Mouse (Mus musculus): ENCODE data around the gene Ly6g6f.
"Not testable (repeated sequence)": the region's sequence is repeated elsewhere in the genome, so short reads cannot be mapped to it uniquely, and the experiment has no call there.

Gene Ly6g6f

GRCm38 (mm10) chr17:35085208-35085865, at the start of gene Ly6g6f:
Gene Ly6g6f, minus strand, starts transcription at chr17:35085610.
- DNase-seq (ENCODE audit: low read depth, low spot score): no peak

- DNase-seq (ENCODE audit: low read depth, low spot score): peak; percentile 94
These were observed 49.6 kb upstream of the Ly6g6f start, which contains the start of gene Bag6 for GRCm38 (mm10) chr17:35134801-35135590. Gene Bag6, plus strand, starts transcription at chr17:35135178.

- no peak for DNase-seq (ENCODE audit: low read depth, low spot score)
These were observed 48.1 kb upstream of the Ly6g6f start for GRCm38 (mm10) chr17:35133517-35133916.

- DNase-seq (ENCODE audit: low read depth, low spot score): no peak
These were observed 46.8 kb upstream of the Ly6g6f start for GRCm38 (mm10) chr17:35132174-35132560.

GRCm38 (mm10) chr17:35131500-35132173, 46.2 kb upstream of the Ly6g6f start, which contains the start of gene Apom:
Gene Apom, minus strand, starts transcription at chr17:35132050.
- DNase-seq (ENCODE audit: low read depth, low spot score): no peak

- DNase-seq (ENCODE audit: low read depth, low spot score): no peak
These were observed 45.6 kb upstream of the Ly6g6f start for GRCm38 (mm10) chr17:35131038-35131437.

- no peak for DNase-seq (ENCODE audit: low read depth, low spot score)
These were observed 43.6 kb upstream of the Ly6g6f start for GRCm38 (mm10) chr17:35128996-35129395.

- DNase-seq (ENCODE audit: low read depth, low spot score): no peak
These were observed 41.6 kb upstream of the Ly6g6f start for GRCm38 (mm10) chr17:35127017-35127416.

- peak; percentile 26 for DNase-seq (ENCODE audit: low read depth, low spot score)
These were observed 40.8 kb upstream of the Ly6g6f start, which contains the start of gene D17H6S53E for GRCm38 (mm10) chr17:35126206-35126611. Gene D17H6S53E, plus strand, starts transcription at chr17:35126373.

GRCm38 (mm10) chr17:35125578-35125977, 40.2 kb upstream of the Ly6g6f start:
- no peak for DNase-seq (ENCODE audit: low read depth, low spot score)

- DNase-seq (ENCODE audit: low read depth, low spot score): no peak
These were observed 39.7 kb upstream of the Ly6g6f start for GRCm38 (mm10) chr17:35125081-35125480.

GRCm38 (mm10) chr17:35124261-35124896, 39.0 kb upstream of the Ly6g6f start:
- DNase-seq (ENCODE audit: low read depth, low spot score): not testable (repeated sequence)

GRCm38 (mm10) chr17:35123287-35123686, 37.9 kb upstream of the Ly6g6f start:
- DNase-seq (ENCODE audit: low read depth, low spot score): not testable (repeated sequence)

GRCm38 (mm10) chr17:35121871-35122303, 36.5 kb upstream of the Ly6g6f start, which contains the start of gene Csnk2b:
Gene Csnk2b, minus strand, starts transcription at chr17:35122053.
- peak; percentile 33 for DNase-seq (ENCODE audit: low read depth, low spot score)

- DNase-seq (ENCODE audit: low read depth, low spot score): peak; percentile 95
These were observed 35.9 kb upstream of the Ly6g6f start, which contains the start of gene Gpank1 for GRCm38 (mm10) chr17:35121143-35121799. Gene Gpank1, plus strand, starts transcription at chr17:35121455.

- no peak for DNase-seq (ENCODE audit: low read depth, low spot score)
These were observed 35.3 kb upstream of the Ly6g6f start for GRCm38 (mm10) chr17:35120745-35121142.

GRCm38 (mm10) chr17:35115046-35116019, 29.9 kb upstream of the Ly6g6f start, which contains the start of gene Ly6g5b:
Gene Ly6g5b, minus strand, starts transcription at chr17:35115428.
- DNase-seq (ENCODE audit: low read depth, low spot score): no peak

GRCm38 (mm10) chr17:35111774-35112173, 26.4 kb upstream of the Ly6g6f start:
- no peak for DNase-seq (ENCODE audit: low read depth, low spot score)

- no peak for DNase-seq (ENCODE audit: low read depth, low spot score)
These were observed 22.7 kb upstream of the Ly6g6f start, which contains the start of gene Ly6g5c for GRCm38 (mm10) chr17:35108097-35108496. Gene Ly6g5c, plus strand, starts transcription at chr17:35108279.

Measured in retina, adult 2 months (tissue).